ENCODE assay signal across 18 mouse cellular contexts in genomic region chr5:151231411-151231810, GRCm38 (mm10). TPM values are rescaled to one million over a fixed set of nuclear protein-coding genes. Genes with fewer than 3 reads are reported as not detected.
DNase-seq lines count a peak whose midpoint lies in the region; ATAC-seq lines count a peak whose summit lies in the region.
"Had no signal": no experiment of that assay in that cellular context is flagged by ENCODE, and none has a peak within 500 bp of the region (broad histone marks: within the 10 kb centered on the region; RNA-seq: fewer than 3 reads in every experiment).

No protein-coding gene starts in this region.

- H3K9me3 ChIP-seq in kidney, embryonic 14.5 days (ENCODE audit: control insufficient read depth, low read length), result no peaks in the 10 kb centered on the region
- H3K9me3 ChIP-seq: forebrain, embryonic 12.5 days; hindbrain, embryonic 10.5 days; limb, embryonic 12.5 days; liver, embryonic 15.5 days had no signal

- WGBS in kidney, embryonic 14.5 days, result 83% methylated on average over 4 of the region's 4 CpGs

- H3K4me3 ChIP-seq in kidney, embryonic 14.5 days (ENCODE audit: low read length), result no peak overlapping the region
- H3K4me3 ChIP-seq: forebrain, embryonic 12.5 days; heart, adult 2 months; hindbrain, embryonic 10.5 days; left cerebral cortex, adult 2 months; limb, embryonic 12.5 days; liver, embryonic 15.5 days had no signal

- no peak overlapping the region for H3K27ac ChIP-seq in kidney, embryonic 14.5 days (ENCODE audit: low read depth, low read length)
- H3K27ac ChIP-seq: forebrain, embryonic 12.5 days; heart, adult 2 months; hindbrain, embryonic 10.5 days; limb, embryonic 12.5 days; liver, embryonic 15.5 days had no signal

- H3K36me3 ChIP-seq in kidney, embryonic 14.5 days (ENCODE audit: control insufficient read depth, insufficient read depth, low read length), result no peaks in the 10 kb centered on the region
- H3K36me3 ChIP-seq: forebrain, embryonic 12.5 days; hindbrain, embryonic 10.5 days; limb, embryonic 12.5 days; liver, embryonic 15.5 days had no signal

- H3K27me3 ChIP-seq in kidney, embryonic 14.5 days (ENCODE audit: control insufficient read depth, insufficient read depth, low read length), result no peaks in the 10 kb centered on the region

- no peak overlapping the region for H3K9ac ChIP-seq in kidney, embryonic 14.5 days (ENCODE audit: low read depth, low read length)
- H3K9ac ChIP-seq: forebrain, embryonic 12.5 days; limb, embryonic 12.5 days; liver, embryonic 15.5 days had no signal

- no peak for ATAC-seq in kidney, embryonic 14.5 days (ENCODE audit: low FRiP score, low TSS enrichment)
- ATAC-seq: lung, postnatal 0 days; midbrain, embryonic 16.5 days had no signal

- DNase-seq in cerebellum, adult 11-12 months, result peak; percentile 7
- no peak for DNase-seq in cerebellum, postnatal 36 days
- peak; percentile 44 for DNase-seq in kidney, adult 11 months
- peak; percentile 88 for DNase-seq in adipocyte (ENCODE audit: low spot score)
- DNase-seq in gastrocnemius, postnatal 25 days, result peak; percentile 48
- DNase-seq in thymus, adult 18-20 months, result no peak
- DNase-seq: heart, adult 2 months; retina, postnatal 1 day; right cerebral cortex, postnatal 4 days; thymus, postnatal 36 days had no signal

- peaks cover 4% of the 10 kb centered on the region; the same call in 1 of the 2 replicates for H3K4me1 ChIP-seq in kidney, embryonic 14.5 days (ENCODE audit: control insufficient read depth, insufficient read depth, low read length)
- H3K4me1 ChIP-seq: liver, embryonic 15.5 days had no signal

- no peak overlapping the region for H3K4me2 ChIP-seq in kidney, embryonic 14.5 days (replicated peaks; ENCODE audit: low read depth, low read length)
- H3K4me2 ChIP-seq: forebrain, embryonic 12.5 days; limb, embryonic 12.5 days; liver, embryonic 15.5 days had no signal

RNA-seq across cellular contexts. Expression of gene Stard13, which starts 2.2 kb away (rescaled TPM):
- 6.1 and 7.4 TPM in 2 replicates for polyA plus RNA-seq in kidney, embryonic 14.5 days (2014; fragmentation: Nextera tagmentation; extraction: Ambion mirVana)
- total RNA-seq in gastrocnemius, postnatal 25 days (2021), result 1 to 10 TPM; 6.4 to 7.6 TPM

Comparison
In these comparisons a context has a peak if more than half of its experiments do, and no peak if none do; other contexts are left out.
1. DNase-seq: peak in cerebellum, adult 11-12 months (single experiment), kidney, adult 11 months (single experiment), adipocyte (single experiment) and gastrocnemius, postnatal 25 days (single experiment); none in cerebellum, postnatal 36 days (0 of 2) and thymus, adult 18-20 months (0 of 2).